Mouse (Mus musculus) hindbrain, embryonic 16.5 days (tissue): ENCODE data around the gene Sucla2. TPM values are rescaled to one million over a fixed set of nuclear protein-coding genes. Genes with fewer than 3 reads are reported as not detected.
"Not testable (repeated sequence)": the region's sequence is repeated elsewhere in the genome, so short reads cannot be mapped to it uniquely, and the experiment has no call there.

Experiments used
- ATAC-seq: fragments of 200-750 bp; cut with Nextera tagmentation; 2 replicates; pipeline ENCODE4 v1.8.0; 2017; ENCODE audit warnings: moderate TSS enrichment, moderate library complexity
- H3K27ac ChIP-seq: fragments of 300-500 bp; sonication (generic); 2 replicates; pipeline ENCODE4 v1.5.1; 2014; ENCODE audit warnings: low read depth, mild to moderate bottlenecking, control low read depth, low read length, moderate library complexity
- H3K27me3 ChIP-seq: fragments of 300-500 bp; sonication (generic); replicated peaks from 2 replicates; pipeline ENCODE4 v1.6.1; 2014; ENCODE audit warnings: low read length; ENCODE audit not compliant: control insufficient read depth, insufficient read depth
- H3K36me3 ChIP-seq: fragments of 300-500 bp; sonication (generic); 2 replicates; pipeline ENCODE4 v1.6.1; 2014; ENCODE audit warnings: mild to moderate bottlenecking, low read length, moderate library complexity, mixed read lengths; ENCODE audit not compliant: control insufficient read depth, insufficient read depth
- H3K4me1 ChIP-seq: fragments of 300-500 bp; sonication (generic); 2 replicates; pipeline ENCODE4 v1.6.1; 2014; ENCODE audit warnings: low read depth, low read length; ENCODE audit not compliant: control insufficient read depth, insufficient read depth
- H3K4me2 ChIP-seq: fragments of 300-500 bp; sonication (generic); 2 replicates; pipeline ENCODE4 v1.6.1; 2014; ENCODE audit warnings: mild to moderate bottlenecking, low read length, control low read depth, moderate library complexity
- H3K4me3 ChIP-seq: fragments of 300-500 bp; sonication (generic); 2 replicates; pipeline ENCODE4 v1.5.1; 2014; ENCODE audit warnings: mild to moderate bottlenecking, low read length, control low read depth, moderate library complexity
- H3K9ac ChIP-seq: fragments of 300-500 bp; sonication (generic); 2 replicates; pipeline ENCODE4 v1.6.1; 2014; ENCODE audit warnings: low read depth, mild to moderate bottlenecking, control low read depth, low read length, moderate library complexity
- H3K9me3 ChIP-seq: fragments of 300-500 bp; sonication (generic); 2 replicates; pipeline ENCODE4 v1.6.1; 2014; ENCODE audit warnings: mild to moderate bottlenecking, low read length, moderate library complexity; ENCODE audit not compliant: control insufficient read depth
- WGBS: fragments of 180-500 bp; shearing (Covaris S2); extraction: QIAGEN DNeasy Blood & Tissue Kit; methylation state at CpG from one replicate; pipeline ENCODE4 v1.1.7; 2014; 5-methylcytosine and 5-hydroxymethylcytosine counted together
- polyA plus RNA-seq: library from polyadenylated mRNA; unstranded; fragments of >200 nt; fragmentation: Nextera tagmentation; extraction: Ambion mirVana; gene quantifications from 2 replicates; pipeline ENCODE4 v1.2.1, GENCODE M21; 2015

Sucla2 gene
- polyA plus RNA-seq, 1 experiment from 2014 or later, result 145 TPM

DNA sequence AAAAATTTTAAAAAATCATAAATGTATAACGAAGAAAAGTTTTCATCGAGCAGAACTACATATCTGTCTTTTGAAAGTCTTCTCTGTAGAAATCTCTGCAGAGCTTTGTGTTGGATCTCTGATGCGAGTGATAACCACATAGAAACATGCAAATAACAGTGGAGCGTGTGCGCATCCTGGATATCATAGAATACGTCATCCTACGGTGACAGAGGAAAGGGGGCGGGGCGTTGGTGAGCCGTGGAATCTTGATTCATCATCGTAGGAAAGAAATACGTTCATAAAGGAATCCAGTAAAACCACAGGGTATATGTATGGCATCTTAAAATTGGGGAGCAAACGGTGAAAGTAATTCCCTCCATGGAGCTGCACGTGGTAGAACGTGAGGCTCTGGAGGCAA, 17.9 kb upstream of the Sucla2 start:
- ATAC-seq, result no peak
- no peak overlapping the region for H3K4me2 ChIP-seq
- H3K9me3 ChIP-seq, result no peaks in the 10 kb centered on the region
- no peak overlapping the region for H3K4me3 ChIP-seq
- no peaks in the 10 kb centered on the region for H3K27me3 ChIP-seq
- peaks cover 8% of the 10 kb centered on the region for H3K4me1 ChIP-seq
- no peak overlapping the region for H3K27ac ChIP-seq
- H3K9ac ChIP-seq, result no peak overlapping the region
- no peaks in the 10 kb centered on the region for H3K36me3 ChIP-seq
- 92% methylated on average over 15 of the region's 15 CpGs for WGBS

DNA sequence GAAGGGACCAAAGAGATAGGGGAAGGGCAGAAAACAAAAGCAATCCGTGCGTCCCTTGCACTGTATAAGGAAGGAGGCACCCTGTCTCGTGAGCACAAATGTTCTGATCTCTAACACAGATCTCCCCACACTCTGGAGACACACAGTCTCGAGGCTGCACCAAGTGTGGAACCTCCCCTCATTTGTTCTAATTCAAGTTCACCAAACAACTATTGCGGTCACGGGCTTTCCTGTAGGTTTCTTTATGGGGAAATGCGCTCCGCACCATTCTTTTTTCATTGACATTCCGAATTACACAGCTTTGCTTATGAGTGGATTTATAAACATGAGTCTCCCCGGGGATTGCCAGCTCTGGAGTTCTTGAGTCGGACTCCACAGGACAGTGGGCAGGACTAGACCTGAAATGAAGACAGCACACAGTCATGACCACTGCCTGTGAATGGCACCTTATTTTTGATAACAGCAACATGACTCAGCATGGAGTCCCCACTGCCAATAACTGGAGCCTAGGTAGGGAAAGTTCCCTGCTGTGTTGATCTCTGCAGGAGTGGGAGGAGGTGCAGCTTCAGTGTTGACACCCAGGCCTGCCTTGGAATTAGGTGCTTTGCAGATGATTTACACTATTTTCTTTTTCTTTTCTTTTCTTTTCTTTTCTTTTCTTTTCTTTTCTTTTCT, 17.3 kb upstream of the Sucla2 start:
- H3K4me3 ChIP-seq, result no peak overlapping the region
- WGBS, result 74% methylated on average over 11 of the region's 11 CpGs
- peaks cover 11% of the 10 kb centered on the region for H3K4me1 ChIP-seq
- no peaks in the 10 kb centered on the region for H3K36me3 ChIP-seq
- no peak for ATAC-seq
- no peaks in the 10 kb centered on the region for H3K27me3 ChIP-seq
- H3K4me2 ChIP-seq, result no peak overlapping the region
- no peaks in the 10 kb centered on the region for H3K9me3 ChIP-seq
- H3K9ac ChIP-seq, result no peak overlapping the region
- no peak overlapping the region for H3K27ac ChIP-seq

DNA sequence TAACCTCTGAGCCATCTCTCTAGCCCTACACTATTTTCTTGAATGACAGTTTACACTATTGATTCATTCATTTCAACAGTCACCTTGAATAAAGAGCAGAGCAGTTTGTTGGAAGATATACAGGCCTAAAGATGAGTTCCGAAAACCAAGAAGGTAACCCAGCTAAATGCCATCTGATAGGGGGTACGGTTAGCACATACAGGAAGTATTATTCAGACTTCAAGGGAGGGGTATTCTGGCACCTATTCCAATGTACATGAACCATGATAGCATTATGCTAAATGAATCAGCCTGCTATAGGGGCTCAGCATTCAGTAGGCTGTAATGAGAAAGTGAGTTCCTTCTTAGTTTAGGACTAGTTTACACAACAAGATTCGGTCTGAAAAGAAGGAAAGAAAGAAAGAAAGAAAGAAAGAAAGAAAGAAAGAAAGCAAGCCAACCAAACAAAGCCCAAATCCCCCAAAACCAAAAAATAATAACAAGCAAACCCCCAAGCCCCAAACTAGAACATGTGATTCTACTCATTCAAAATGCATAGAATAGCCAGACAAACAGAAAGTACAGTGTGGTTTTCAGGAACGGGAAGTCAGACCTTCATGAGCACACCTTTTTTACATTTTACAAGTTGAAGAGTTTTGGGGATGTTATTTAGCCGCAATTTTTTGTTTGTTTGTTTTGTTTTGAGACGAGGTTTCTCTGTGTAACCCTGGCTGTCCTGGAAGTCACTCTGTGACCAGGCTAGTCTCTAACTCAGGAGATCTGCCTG, 16.3 kb upstream of the Sucla2 start:
- no peak overlapping the region for H3K27ac ChIP-seq
- no peak overlapping the region for H3K4me3 ChIP-seq
- H3K36me3 ChIP-seq, result no peaks in the 10 kb centered on the region
- WGBS, result 98% methylated on average over 6 of the region's 6 CpGs
- H3K9ac ChIP-seq, result no peak overlapping the region
- H3K4me1 ChIP-seq, result peaks cover 11% of the 10 kb centered on the region
- no peak overlapping the region for H3K4me2 ChIP-seq
- no peaks in the 10 kb centered on the region for H3K9me3 ChIP-seq
- no peak for ATAC-seq
- no peaks in the 10 kb centered on the region for H3K27me3 ChIP-seq

DNA sequence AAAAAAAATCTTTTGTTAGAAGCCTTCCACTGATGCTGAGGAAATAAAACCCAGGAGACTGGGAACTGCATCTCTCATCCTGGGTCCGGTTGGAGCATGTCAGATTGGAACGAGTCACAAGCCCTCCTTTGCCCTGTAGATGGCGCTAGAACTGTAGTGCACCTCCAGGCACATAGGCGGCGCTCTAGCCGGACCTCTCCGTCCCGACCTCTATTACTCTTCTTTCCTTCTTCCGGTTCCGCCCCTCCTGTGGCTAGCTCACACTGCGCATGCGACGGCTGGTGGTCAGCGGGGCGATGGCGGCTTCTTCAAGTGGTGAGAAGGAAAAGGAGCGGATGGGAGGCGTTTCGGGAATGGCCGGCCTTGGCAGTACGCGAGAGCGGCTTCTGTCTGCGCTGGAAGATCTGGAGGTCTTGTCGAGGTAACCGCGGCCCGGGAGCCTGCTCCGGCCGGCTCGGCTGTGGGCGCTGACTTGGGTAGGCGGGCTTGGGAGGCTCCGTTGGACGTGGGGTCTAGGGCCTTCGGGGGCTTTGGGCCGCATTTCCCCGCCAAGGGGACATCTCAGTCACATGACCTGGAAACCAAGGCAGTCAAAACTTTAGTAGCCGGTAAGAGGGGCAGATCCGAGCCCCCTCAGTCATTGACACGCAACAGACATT, 15.2 kb upstream of the Sucla2 start, which contains the start of gene Med4:
Gene Med4 (plus strand): TSS at position 261 of the 659 bp plus-strand sequence.
- Histone ChIP-seq H3K4me1 (peaks cover 11% of the 10 kb centered on the region), H3K9ac (peak within 1 kb of the TSS; percentile 93), H3K27ac (peak within 1 kb of the TSS; percentile 72), H3K4me3 (peak within 1 kb of the TSS; percentile 94), H3K4me2 (peak within 1 kb of the TSS; percentile 98), H3K36me3 (no peaks in the 10 kb centered on the region), H3K9me3 (no peaks in the 10 kb centered on the region), H3K27me3 (no peaks in the 10 kb centered on the region)
- under 1% methylated on average over 41 of the region's 41 CpGs for WGBS
- ATAC-seq, result peak; percentile 97

DNA sequence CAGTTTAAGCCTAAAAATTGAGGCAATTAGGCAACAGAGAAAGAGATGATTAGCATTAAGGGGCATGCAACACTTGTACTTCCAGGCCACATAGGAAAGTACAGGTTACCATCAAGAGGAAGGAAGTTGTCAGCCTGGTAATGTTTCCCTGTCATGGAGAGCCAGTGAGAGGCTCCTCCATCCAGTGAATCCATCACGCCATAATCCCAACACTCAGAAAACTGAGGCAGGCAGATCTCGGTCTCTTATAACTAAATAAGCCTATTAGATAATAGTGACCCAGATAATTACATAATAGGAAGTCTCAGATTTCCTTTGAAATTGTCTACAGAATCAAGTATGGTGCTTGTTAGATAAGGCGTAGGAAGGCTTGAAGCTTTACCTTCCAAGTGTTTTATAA, 983 bp upstream of the Sucla2 start:
- Histone ChIP-seq H3K9ac (no peak overlapping the region), H3K4me2 (no peak overlapping the region), H3K36me3 (no peaks in the 10 kb centered on the region), H3K27ac (no peak overlapping the region), H3K9me3 (no peaks in the 10 kb centered on the region), H3K4me1 (no peaks in the 10 kb centered on the region; the same call in 1 of the 2 replicates), H3K4me3 (no peak overlapping the region), H3K27me3 (peaks cover 3% of the 10 kb centered on the region; the same call in 1 of the 2 replicates)
- ATAC-seq, result no peak
- 78% methylated on average over 3 of the region's 3 CpGs for WGBS

DNA sequence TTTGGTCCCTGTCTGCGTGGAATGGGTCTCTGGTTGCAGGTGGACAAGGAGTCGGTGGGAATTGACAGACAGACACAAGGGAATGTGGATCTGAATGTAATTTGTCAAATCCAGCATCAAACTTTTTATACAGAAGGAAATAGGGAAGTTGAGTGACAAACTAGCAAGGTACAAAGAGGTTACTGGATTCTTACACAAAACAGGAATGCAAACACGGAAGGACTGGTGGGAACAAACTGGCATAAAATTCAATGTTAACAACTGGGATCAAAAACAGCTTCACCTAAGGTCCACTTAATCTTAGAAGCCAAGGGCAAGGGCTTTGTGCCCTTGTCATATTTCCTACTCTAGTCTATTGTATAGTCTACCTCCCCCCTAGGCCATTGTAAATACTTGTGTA, 3.5 kb downstream of the Sucla2 start:
- ATAC-seq, H3K9me3 ChIP-seq, H3K9ac ChIP-seq, H3K36me3 ChIP-seq, H3K27me3 ChIP-seq, H3K4me2 ChIP-seq, H3K4me3 ChIP-seq, H3K4me1 ChIP-seq, H3K27ac ChIP-seq: not testable (repeated sequence)
- WGBS, result 84% methylated on average over 3 of the region's 3 CpGs

DNA sequence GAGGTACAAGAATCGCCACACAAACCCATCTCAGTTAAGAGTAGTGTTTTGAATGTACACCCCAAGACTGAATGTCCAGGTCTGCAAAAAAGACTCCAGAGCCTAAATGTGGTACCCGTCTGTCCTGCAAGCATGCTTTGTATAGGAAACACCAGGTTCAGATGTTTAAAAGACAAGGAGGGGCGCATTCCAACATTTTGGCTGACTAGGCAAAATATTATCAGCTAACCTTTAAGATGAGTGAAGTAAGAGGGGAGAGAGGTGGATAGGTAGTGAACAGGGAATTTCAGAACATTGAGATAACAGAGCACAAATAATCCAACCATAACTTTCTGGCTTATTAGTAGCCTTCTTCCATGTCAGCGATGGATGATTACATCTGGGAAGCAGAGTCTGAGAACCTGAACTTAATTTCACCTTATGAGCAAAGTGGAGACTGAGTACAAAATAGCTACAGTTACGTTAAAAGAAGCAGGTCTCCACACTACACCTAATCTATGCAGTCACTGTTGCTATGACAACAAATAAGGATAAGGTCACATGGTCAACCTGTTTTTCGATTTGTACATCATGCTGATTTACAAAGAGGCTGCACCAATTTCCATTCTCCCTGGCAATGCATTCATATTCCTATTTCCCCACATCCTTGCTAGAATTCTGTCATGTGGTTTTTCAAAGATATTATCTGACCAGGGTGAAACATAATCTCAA, 8.8 kb downstream of the Sucla2 start:
- Histone ChIP-seq H3K36me3 (no peaks in the 10 kb centered on the region), H3K27ac (no peak overlapping the region), H3K9ac (no peak overlapping the region), H3K4me1 (no peaks in the 10 kb centered on the region), H3K9me3 (no peaks in the 10 kb centered on the region), H3K4me2 (no peak overlapping the region), H3K4me3 (no peak overlapping the region), H3K27me3 (no peaks in the 10 kb centered on the region; the same call in 1 of the 2 replicates)
- 0 out of 2 replicates have a peak, but pooled peaks have one; percentile 17 for ATAC-seq
- WGBS, result 68% methylated on average over 6 of the region's 6 CpGs

DNA sequence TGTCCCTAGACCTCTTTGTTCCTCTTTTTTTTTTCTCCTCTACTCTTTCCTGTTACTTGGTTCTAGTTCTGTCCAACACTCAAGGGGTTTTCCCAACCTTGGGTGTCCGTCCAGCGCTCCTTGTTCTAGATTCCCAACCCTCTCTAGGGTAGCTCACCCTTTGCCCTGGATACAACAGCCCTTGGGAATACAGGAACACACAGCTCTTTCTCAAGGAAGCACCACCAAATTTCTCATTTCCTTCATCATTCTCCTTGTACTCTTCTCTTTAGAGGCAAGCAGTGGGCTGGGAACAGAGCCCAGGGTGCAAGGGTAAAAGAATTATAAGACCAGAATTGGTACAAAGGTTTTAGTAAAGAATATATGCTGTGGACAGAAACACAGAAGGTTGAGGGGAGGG, 10.5 kb downstream of the Sucla2 start:
- Histone ChIP-seq H3K27me3 (no peaks in the 10 kb centered on the region; the same call in 1 of the 2 replicates), H3K9ac (no peak overlapping the region), H3K4me1 (no peaks in the 10 kb centered on the region), H3K9me3 (no peaks in the 10 kb centered on the region), H3K36me3 (no peaks in the 10 kb centered on the region), H3K4me2 (no peak overlapping the region), H3K4me3 (no peak overlapping the region), H3K27ac (no peak overlapping the region)
- no peak for ATAC-seq
- WGBS, result 87% methylated on average over 2 of the region's 2 CpGs
